Mouse (Mus musculus): ENCODE results near the gene Parp11. TPM values are rescaled to one million over a fixed set of nuclear protein-coding genes. Genes with fewer than 3 reads are reported as not detected.

Parp11 gene
- 39.0 and 48.4 TPM in 2 replicates for polyA plus RNA-seq (2016; fragmentation: Nextera tagmentation; extraction: Ambion mirVana)

GRCm38 (mm10) chr6:127446436-127446890 is at the start of gene Parp11:
Gene Parp11 (plus strand): TSS chr6:127446840.
- H3K4me3 ChIP-seq = no peak within 1 kb of the TSS
- peaks cover 22% of the 10 kb centered on the region for H3K27me3 ChIP-seq (ENCODE audit: low read depth, poor library complexity, severe bottlenecking)
- H3K9me3 ChIP-seq (replicated peaks) = no peaks in the 10 kb centered on the region
- H3K27ac ChIP-seq (replicated peaks) = peak within 1 kb of the TSS; percentile 15; the same call in 1 of the 2 replicates
- H3K4me1 ChIP-seq = peaks cover 85% of the 10 kb centered on the region
- 23% methylated on average over 8 of the region's 8 CpGs for WGBS
- H3K36me3 ChIP-seq = no peaks in the 10 kb centered on the region
- DNase-seq (ENCODE audit: low spot score) = peak; percentile 70

DNA sequence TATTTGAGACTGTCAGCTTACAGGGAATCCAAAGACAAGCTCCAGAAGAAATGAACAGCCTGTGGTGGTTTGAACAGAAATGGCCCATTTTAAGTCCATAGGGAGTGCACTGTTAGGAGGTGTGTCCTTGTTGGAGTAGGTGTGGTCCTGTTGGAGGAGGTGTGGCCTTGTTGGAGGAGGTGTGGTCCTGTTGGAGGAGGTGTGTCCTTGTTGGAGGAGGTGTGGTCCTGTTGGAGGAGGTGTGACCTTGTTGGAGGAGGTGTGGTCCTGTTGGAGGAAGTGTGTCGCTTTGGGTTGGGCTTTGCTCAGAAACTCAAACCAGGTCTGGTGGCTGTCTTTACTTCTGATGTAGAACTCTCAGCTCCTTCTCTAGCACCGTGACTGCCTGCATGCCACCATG is 48.6 kb upstream of the Parp11 start:
- no peak for DNase-seq (ENCODE audit: low spot score)
- Histone ChIP-seq H3K4me3 (no peak overlapping the region), H3K27ac (replicated peaks) (no peak overlapping the region), H3K27me3 (ENCODE audit: low read depth, poor library complexity, severe bottlenecking) (no peaks in the 10 kb centered on the region), H3K4me1 (peaks cover 17% of the 10 kb centered on the region), H3K36me3 (no peaks in the 10 kb centered on the region), H3K9me3 (replicated peaks) (no peaks in the 10 kb centered on the region)
- 43% methylated on average over 2 of the region's 2 CpGs for WGBS

DNA sequence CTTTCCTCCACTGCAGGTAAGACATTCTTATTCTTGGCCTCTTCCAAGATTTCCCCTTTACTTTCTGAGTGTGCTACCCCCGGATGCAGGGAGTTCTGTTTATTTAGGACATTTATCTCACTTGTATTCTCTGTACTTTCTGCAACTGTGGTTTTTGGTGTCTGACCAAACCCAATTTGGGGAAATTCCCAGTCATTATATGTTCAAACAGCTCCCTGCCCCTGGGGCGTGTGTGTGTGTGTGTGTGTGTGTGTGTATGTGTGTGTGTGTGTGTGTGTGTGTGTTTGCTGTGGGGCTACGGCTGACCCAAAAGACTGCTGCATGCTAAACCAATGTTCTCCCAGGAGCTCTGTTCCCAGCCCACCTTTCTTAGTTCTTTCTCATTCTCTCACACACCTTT is 45.2 kb upstream of the Parp11 start:
- no peak overlapping the region for H3K27ac ChIP-seq (replicated peaks)
- no peaks in the 10 kb centered on the region for H3K9me3 ChIP-seq (replicated peaks)
- DNase-seq (ENCODE audit: low spot score) = no peak
- H3K4me1 ChIP-seq = peaks cover 31% of the 10 kb centered on the region
- 91% methylated on average over 3 of the region's 3 CpGs for WGBS
- H3K36me3 ChIP-seq = no peaks in the 10 kb centered on the region
- no peaks in the 10 kb centered on the region for H3K27me3 ChIP-seq (ENCODE audit: low read depth, poor library complexity, severe bottlenecking)
- H3K4me3 ChIP-seq = no peak overlapping the region

- Histone ChIP-seq H3K4me1 (peaks cover 46% of the 10 kb centered on the region), H3K27me3 (ENCODE audit: low read depth, poor library complexity, severe bottlenecking) (no peaks in the 10 kb centered on the region), H3K36me3 (no peaks in the 10 kb centered on the region), H3K27ac (replicated peaks) (peak overlapping the region; percentile 85), H3K4me3 (no peak overlapping the region), H3K9me3 (replicated peaks) (no peaks in the 10 kb centered on the region)
- DNase-seq (ENCODE audit: low spot score) = no peak
- 76% methylated on average over 13 of the region's 13 CpGs for WGBS
Measured at GRCm38 (mm10) chr6:127404070-127404810, 42.4 kb upstream of the Parp11 start.

DNA sequence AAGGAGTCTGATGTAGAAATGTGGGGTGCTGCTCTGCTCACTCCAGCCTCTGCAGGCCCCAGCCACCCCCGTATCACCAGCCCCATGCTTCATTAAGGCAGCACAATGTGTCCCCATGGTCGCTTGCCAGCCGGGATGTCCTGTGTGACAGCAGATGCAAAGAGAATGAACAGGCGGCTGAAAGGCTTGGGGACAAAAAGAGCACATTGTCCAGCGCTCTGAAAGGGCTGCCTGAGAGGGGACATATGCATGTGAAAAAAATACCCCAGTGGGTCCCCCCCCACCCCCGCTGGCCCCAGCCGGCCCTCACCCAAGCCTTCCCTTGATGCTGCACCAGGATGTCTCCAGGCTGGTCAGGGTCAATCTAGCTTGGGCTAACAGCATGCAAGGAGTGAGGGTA is 41.0 kb upstream of the Parp11 start:
- peaks cover 46% of the 10 kb centered on the region for H3K4me1 ChIP-seq
- WGBS = 22% methylated on average over 7 of the region's 7 CpGs
- 0 out of 2 replicates have a peak overlapping the region, but pooled peaks have one; percentile 18 for H3K4me3 ChIP-seq
- H3K27ac ChIP-seq (replicated peaks) = peak overlapping the region; percentile 85
- DNase-seq (ENCODE audit: low spot score) = peak; percentile 55
- no peaks in the 10 kb centered on the region for H3K9me3 ChIP-seq (replicated peaks)
- H3K27me3 ChIP-seq (ENCODE audit: low read depth, poor library complexity, severe bottlenecking) = no peaks in the 10 kb centered on the region
- no peaks in the 10 kb centered on the region for H3K36me3 ChIP-seq

DNA sequence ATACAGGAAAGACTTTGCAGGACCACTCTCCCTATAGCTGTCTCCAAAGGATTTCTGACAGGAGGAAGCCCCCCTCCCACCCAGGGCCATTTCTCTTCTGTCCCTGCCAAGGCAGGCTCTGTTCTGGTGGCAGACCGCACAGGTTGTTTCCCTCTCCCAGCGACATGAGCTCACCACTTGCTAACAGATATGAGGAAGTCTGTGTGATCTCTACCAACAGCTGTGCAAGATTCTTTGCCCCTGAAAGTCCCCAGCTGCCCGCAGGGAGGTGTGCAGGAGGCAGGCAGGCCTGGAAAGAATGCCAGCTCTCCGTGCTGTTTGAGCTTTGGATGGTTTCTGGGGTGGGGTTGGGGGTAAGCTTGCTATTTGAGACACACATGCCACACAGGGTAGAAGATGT is 38.9 kb upstream of the Parp11 start:
- Histone ChIP-seq H3K4me1 (peaks cover 46% of the 10 kb centered on the region), H3K27ac (replicated peaks) (peak overlapping the region; percentile 76), H3K4me3 (no peak overlapping the region), H3K36me3 (no peaks in the 10 kb centered on the region), H3K9me3 (replicated peaks) (no peaks in the 10 kb centered on the region), H3K27me3 (ENCODE audit: low read depth, poor library complexity, severe bottlenecking) (no peaks in the 10 kb centered on the region)
- DNase-seq (ENCODE audit: low spot score) = no peak
- 61% methylated on average over 4 of the region's 4 CpGs for WGBS

- peak overlapping the region; percentile 58 for H3K27ac ChIP-seq (replicated peaks)
- no peaks in the 10 kb centered on the region for H3K36me3 ChIP-seq
- whole genome bisulfite sequencing = 68% methylated on average over 12 of the region's 12 CpGs
- H3K27me3 ChIP-seq (ENCODE audit: low read depth, poor library complexity, severe bottlenecking) = peaks cover 3% of the 10 kb centered on the region; the same call in 1 of the 2 replicates
- peaks cover 13% of the 10 kb centered on the region for H3K4me1 ChIP-seq
- no peak for DNase-seq (ENCODE audit: low spot score)
- no peaks in the 10 kb centered on the region for H3K9me3 ChIP-seq (replicated peaks)
- no peak overlapping the region for H3K4me3 ChIP-seq
Measured at GRCm38 (mm10) chr6:127417525-127418184, 29.0 kb upstream of the Parp11 start.

GRCm38 (mm10) chr6:127418322-127418721 is 28.3 kb upstream of the Parp11 start:
- WGBS = 94% methylated on average over 2 of the region's 2 CpGs

DNA sequence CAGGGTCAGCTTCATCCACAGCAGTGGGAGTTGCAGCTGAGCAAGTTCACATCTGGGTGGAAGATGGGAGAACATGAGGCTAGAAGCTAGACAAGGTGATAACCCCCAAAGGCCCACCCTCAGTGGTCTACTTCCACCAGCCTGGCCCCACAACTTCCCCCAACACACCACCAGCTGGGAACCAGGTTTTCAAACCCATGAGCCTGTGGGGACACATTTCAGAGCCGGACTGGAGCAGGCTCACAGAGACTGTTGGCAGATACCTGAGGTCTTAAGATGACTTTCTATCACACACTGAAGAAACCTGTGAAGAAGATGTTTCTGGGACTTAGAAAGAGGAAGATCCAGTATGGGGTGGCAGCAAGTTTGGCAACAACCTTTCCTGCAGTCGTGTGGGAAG is 26.5 kb upstream of the Parp11 start:
- 72% methylated on average over 2 of the region's 2 CpGs for WGBS
- H3K9me3 ChIP-seq (replicated peaks) = no peaks in the 10 kb centered on the region

More at GRCm38 (mm10) chr6:127418322-127418721, 28.3 kb upstream of the Parp11 start:
- Histone ChIP-seq H3K27ac (replicated peaks) (peak overlapping the region; percentile 58), H3K36me3 (no peaks in the 10 kb centered on the region), H3K4me3 (no peak overlapping the region), H3K4me1 (peaks cover 13% of the 10 kb centered on the region), H3K27me3 (ENCODE audit: low read depth, poor library complexity, severe bottlenecking) (peaks cover 3% of the 10 kb centered on the region; the same call in 1 of the 2 replicates), H3K9me3 (replicated peaks) (no peaks in the 10 kb centered on the region)
- DNase-seq (ENCODE audit: low spot score) = no peak

GRCm38 (mm10) chr6:127425095-127425494 is 21.5 kb upstream of the Parp11 start:
- no peak for DNase-seq (ENCODE audit: low spot score)

More for the DNA sequence above, 26.5 kb upstream of the Parp11 start:
- H3K4me1 ChIP-seq = peaks cover 13% of the 10 kb centered on the region
- no peak overlapping the region for H3K4me3 ChIP-seq
- DNase-seq (ENCODE audit: low spot score) = no peak
- H3K27me3 ChIP-seq (ENCODE audit: low read depth, poor library complexity, severe bottlenecking) = peaks cover 3% of the 10 kb centered on the region; the same call in 1 of the 2 replicates
- no peak overlapping the region for H3K27ac ChIP-seq (replicated peaks)
- no peaks in the 10 kb centered on the region for H3K36me3 ChIP-seq

DNA sequence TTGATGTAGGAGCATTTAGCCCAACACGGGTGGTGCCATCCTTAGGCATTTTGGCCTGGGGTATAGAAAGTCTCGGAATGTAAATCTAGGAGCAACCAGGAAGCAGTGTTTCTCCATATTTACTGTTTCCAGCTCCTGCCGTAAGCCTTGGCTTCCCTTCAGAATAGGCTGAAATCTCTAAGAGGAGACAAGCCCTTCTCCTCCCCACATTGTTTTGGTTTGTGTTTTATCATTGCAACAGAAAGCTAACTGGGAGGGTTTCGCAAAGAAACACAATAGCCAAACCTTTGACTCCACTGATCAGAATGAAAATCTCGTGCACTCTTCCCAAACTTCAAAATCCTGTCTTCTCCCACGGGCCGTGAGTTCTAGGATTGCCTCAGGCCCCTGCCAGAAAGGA is 15.9 kb upstream of the Parp11 start:
- no peaks in the 10 kb centered on the region for H3K9me3 ChIP-seq (replicated peaks)
- no peaks in the 10 kb centered on the region for H3K36me3 ChIP-seq
- 0 out of 2 replicates have a peak overlapping the region, but pooled peaks have one; percentile 28 for H3K27ac ChIP-seq (replicated peaks)
- no peak overlapping the region for H3K4me3 ChIP-seq
- WGBS = 80% methylated on average over 7 of the region's 7 CpGs
- H3K4me1 ChIP-seq = peaks cover 18% of the 10 kb centered on the region
- H3K27me3 ChIP-seq (ENCODE audit: low read depth, poor library complexity, severe bottlenecking) = no peaks in the 10 kb centered on the region
- DNase-seq (ENCODE audit: low spot score) = no peak

More at GRCm38 (mm10) chr6:127425095-127425494, 21.5 kb upstream of the Parp11 start:
- Histone ChIP-seq H3K27ac (replicated peaks) (no peak overlapping the region), H3K4me1 (peaks cover 1% of the 10 kb centered on the region; the same call in 1 of the 2 replicates), H3K36me3 (no peaks in the 10 kb centered on the region), H3K4me3 (no peak overlapping the region), H3K9me3 (replicated peaks) (no peaks in the 10 kb centered on the region), H3K27me3 (ENCODE audit: low read depth, poor library complexity, severe bottlenecking) (peaks cover 3% of the 10 kb centered on the region; the same call in 1 of the 2 replicates)
- WGBS = 80% methylated on average over 5 of the region's 5 CpGs

- H3K4me1 ChIP-seq = peaks cover 18% of the 10 kb centered on the region
- no peaks in the 10 kb centered on the region for H3K36me3 ChIP-seq
- H3K9me3 ChIP-seq (replicated peaks) = no peaks in the 10 kb centered on the region
- H3K27me3 ChIP-seq (ENCODE audit: low read depth, poor library complexity, severe bottlenecking) = no peaks in the 10 kb centered on the region
- WGBS = 56% methylated on average over 6 of the region's 6 CpGs
- DNase-seq (ENCODE audit: low spot score) = no peak
- peak overlapping the region; percentile 28; the same call in 1 of the 2 replicates for H3K27ac ChIP-seq (replicated peaks)
- no peak overlapping the region for H3K4me3 ChIP-seq
Measured at GRCm38 (mm10) chr6:127431196-127431766, 15.4 kb upstream of the Parp11 start.

Measured in midbrain, embryonic 10.5 days (tissue).